Mouse (Mus musculus): ENCODE data around the gene Epb41l4b.

GRCm38 (mm10) chr4:57070640-57071039, 72.6 kb downstream of the Epb41l4b start:
- TF ChIP-seq CTCF (IDR thresholded peaks at IDR 0.05; ENCODE audit: control insufficient read depth, insufficient read depth, low read length) (no peak), POLR2A (IDR thresholded peaks at IDR 0.05; ENCODE audit: borderline replicate concordance, control insufficient read depth, low read depth, low read length) (no peak)

All from bone marrow, adult 2 months (tissue).